Mouse (Mus musculus) ES-E14 (cell line): ENCODE results near the gene Ttll8. TPM values are rescaled to one million over a fixed set of nuclear protein-coding genes. Genes with fewer than 3 reads are reported as not detected.

Experiments
- DNase-seq: peaks from one replicate; pipeline ENCODE4 v3.0.0-alpha.2; 2013; ENCODE audit warnings: low read depth, low spot score
- H3K27ac ChIP-seq: 2 replicates; pipeline ENCODE4 v1.5.1; 2012; ENCODE audit warnings: low read depth, mild to moderate bottlenecking, low read length, moderate library complexity, mixed read lengths; ENCODE audit not compliant: poor library complexity, insufficient read depth, severe bottlenecking
- H3K36me3 ChIP-seq: 2 replicates; pipeline ENCODE4 v1.6.1; 2012; ENCODE audit warnings: mild to moderate bottlenecking, low read length, moderate library complexity, mixed read lengths; ENCODE audit not compliant: control insufficient read depth, poor library complexity, insufficient read depth, severe bottlenecking
- H3K4me1 ChIP-seq, 2 experiments: fragments of 150-350 bp in 1 of 2; sonication (generic) in 1 of 2; 2 replicates each; pipeline ENCODE4 v1.6.1; 2012; ENCODE audit warnings: low read length in 2 of 2, mild to moderate bottlenecking in 1 of 2, mixed read lengths in 1 of 2; ENCODE audit not compliant: control insufficient read depth in 2 of 2, insufficient read depth in 2 of 2, poor library complexity in 1 of 2
- H3K4me3 ChIP-seq, 2 experiments: fragments of 150-350 bp in 1 of 2; sonication (generic) in 1 of 2; 2 replicates each; pipeline ENCODE4 v1.5.1; 2012; ENCODE audit warnings: low read length in 2 of 2, low read depth in 1 of 2, mild to moderate bottlenecking in 1 of 2, mixed read lengths in 1 of 2; ENCODE audit not compliant: insufficient read depth in 1 of 2, poor library complexity in 1 of 2, severe bottlenecking in 1 of 2
- H3K9ac ChIP-seq: 2 replicates; pipeline ENCODE4 v1.6.1; 2012; ENCODE audit warnings: low read depth, mild to moderate bottlenecking, low read length, mixed read lengths; ENCODE audit not compliant: poor library complexity, insufficient read depth, severe bottlenecking
- H3K9me3 ChIP-seq: fragments of 150-350 bp; sonication (generic); 2 replicates; pipeline ENCODE4 v1.6.1; 2012; ENCODE audit warnings: low read depth, mild to moderate bottlenecking, low read length; ENCODE audit not compliant: control insufficient read depth, insufficient read depth
- CHD2 ChIP-seq: IDR thresholded peaks from 2 replicates; pipeline ENCODE4 v1.6.1; 2014; ENCODE audit warnings: mild to moderate bottlenecking, low read depth, low read length, inconsistent platforms
- HCFC1 ChIP-seq: IDR thresholded peaks from 2 replicates; pipeline ENCODE4 v1.6.1; 2012; ENCODE audit warnings: low read length, inconsistent platforms, borderline replicate concordance; ENCODE audit not compliant: insufficient read depth
- MAFK ChIP-seq: IDR thresholded peaks from 2 replicates; pipeline ENCODE4 v1.6.1; 2014; ENCODE audit warnings: mild to moderate bottlenecking, low read depth, low read length, inconsistent platforms; ENCODE audit not compliant: insufficient read depth
- ZC3H11A ChIP-seq: IDR thresholded peaks from 2 replicates; pipeline ENCODE4 v1.6.1; 2012; ENCODE audit warnings: low read depth, mild to moderate bottlenecking, inconsistent platforms, low read length, borderline replicate concordance
- ZNF384 ChIP-seq: IDR thresholded peaks from 2 replicates; pipeline ENCODE4 v1.6.1; 2012; ENCODE audit warnings: low read depth, low read length, inconsistent platforms
- in situ Hi-C, 2 experiments: fragments of 600-800 bp; cut with MboI; formaldehyde crosslinking; loops; one replicate each; pipeline ENCODE4 v1.15.1; 2025; ENCODE audit warnings: low sequenced_read_pairs in 2 of 2, inconsistent platforms in 1 of 2; ENCODE audit not compliant: unreplicated experiment in 2 of 2
- total RNA-seq: library from RNA; depleted of rRNA; stranded (reverse); fragments of 300-350 nt; gene quantifications from 2 replicates; pipeline ENCODE4 v1.2.3, GENCODE M21; 2012

Ttll8 gene
- total RNA-seq, 1 experiment, result 0.13 TPM

GRCm38 (mm10) chr15:88867368-88868023 lies 86.7 kb downstream of the Ttll8 start:
- H3K27ac ChIP-seq, result peak overlapping the region; percentile 97
- TF ChIP-seq HCFC1, result no peak
- TF ChIP-seq ZNF384, result no peak
- no peak for TF ChIP-seq CHD2
- no peak for TF ChIP-seq MAFK
- no peak for TF ChIP-seq ZC3H11A
- H3K36me3 ChIP-seq, result peaks cover 35% of the 10 kb centered on the region
- H3K4me3 ChIP-seq, result peak overlapping the region in 1 of 2 experiments; percentile 92; a peak in 1 of 4 replicates
- H3K9me3 ChIP-seq, result no peaks in the 10 kb centered on the region
- peak; percentile 80 for DNase-seq
- peaks cover 0 to 14% of the 10 kb centered on the region in 2 experiments; a peak in 3 of 4 replicates for H3K4me1 ChIP-seq
- H3K9ac ChIP-seq, result peak overlapping the region; percentile 9; the same call in 1 of the 2 replicates
- in situ Hi-C loops, result no loop called here

- peak overlapping the region; percentile 30 to 92; a peak in 3 of 4 replicates for H3K4me3 ChIP-seq
- TF ChIP-seq MAFK (no peak), ZNF384 (no peak), CHD2 (no peak), HCFC1 (no peak), ZC3H11A (no peak)
- DNase-seq, result no peak
- in situ Hi-C loops, result no loop called here
- no peaks in the 10 kb centered on the region for H3K9me3 ChIP-seq
- H3K27ac ChIP-seq, result peak overlapping the region; percentile 97
- H3K36me3 ChIP-seq, result peaks cover 35% of the 10 kb centered on the region
- peak overlapping the region; percentile 9; the same call in 1 of the 2 replicates for H3K9ac ChIP-seq
- H3K4me1 ChIP-seq, result peaks cover 0 to 14% of the 10 kb centered on the region in 2 experiments; a peak in 3 of 4 replicates
Observed at GRCm38 (mm10) chr15:88866934-88867356, 87.3 kb downstream of the Ttll8 start.

- H3K27ac ChIP-seq, result peak overlapping the region; percentile 97
- in situ Hi-C loops, result no loop called here
- H3K9ac ChIP-seq, result peak overlapping the region; percentile 9; the same call in 1 of the 2 replicates
- no peak for DNase-seq
- H3K4me3 ChIP-seq, result peak overlapping the region; percentile 90 to 92
- H3K9me3 ChIP-seq, result no peaks in the 10 kb centered on the region
- peaks cover 35% of the 10 kb centered on the region for H3K36me3 ChIP-seq
- TF ChIP-seq ZC3H11A (no peak), ZNF384 (peak; percentile 63; the same call in 1 of the 2 replicates)
- peaks cover 3 to 14% of the 10 kb centered on the region in 2 experiments for H3K4me1 ChIP-seq
Observed at GRCm38 (mm10) chr15:88865888-88866695, 88.1 kb downstream of the Ttll8 start.

GRCm38 (mm10) chr15:88865061-88865460 lies 89.2 kb downstream of the Ttll8 start:
- in situ Hi-C loops, result no loop called here
- peaks cover 3 to 20% of the 10 kb centered on the region in 2 experiments for H3K4me1 ChIP-seq
- H3K36me3 ChIP-seq, result peaks cover 35% of the 10 kb centered on the region
- H3K4me3 ChIP-seq, result peak overlapping the region; percentile 90 to 92
- TF ChIP-seq ZC3H11A (no peak), ZNF384 (no peak), MAFK (no peak), CHD2 (no peak), HCFC1 (no peak)
- H3K27ac ChIP-seq, result peak overlapping the region; percentile 97
- H3K9me3 ChIP-seq, result no peaks in the 10 kb centered on the region
- peak overlapping the region; percentile 94 for H3K9ac ChIP-seq
- no peak for DNase-seq
